Mouse (Mus musculus) stomach, postnatal 0 days (tissue): ENCODE measurements around the gene Ugt1a5.
"Not testable (repeated sequence)": the region's sequence is repeated elsewhere in the genome, so short reads cannot be mapped to it uniquely, and the experiment has no call there.

Experiments
- CTCF ChIP-seq: IDR thresholded peaks from 2 replicates; pipeline ENCODE4 v1.5.1; 2016; ENCODE audit warnings: antibody characterized with exemption, low read depth, mild to moderate bottlenecking, moderate library complexity
- EP300 ChIP-seq: optimal IDR thresholded peaks from 2 replicates; pipeline ENCODE3; 2016; ENCODE audit warnings: antibody characterized with exemption

DNA sequence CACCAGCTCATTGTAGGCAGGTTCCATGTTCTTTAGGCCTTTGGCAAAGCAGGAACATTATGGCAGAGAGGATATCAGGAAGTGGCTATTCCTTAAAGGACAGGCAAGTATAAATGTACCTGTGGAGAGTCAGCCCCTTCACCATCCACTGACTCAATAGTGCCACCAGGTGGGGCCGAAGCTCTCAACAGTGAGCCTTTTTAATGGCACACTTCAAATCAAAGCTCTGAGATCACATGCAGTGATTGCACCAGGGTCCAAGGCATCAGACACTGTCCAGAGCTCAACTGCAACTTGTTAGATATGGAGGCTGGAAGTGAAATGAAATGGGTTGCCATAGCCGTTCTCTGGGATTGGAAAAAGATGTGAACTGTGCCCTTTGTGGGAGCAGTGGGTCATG is 20.5 kb upstream of the Ugt1a5 start:
- peak; percentile 64 for TF ChIP-seq CTCF
- TF ChIP-seq EP300 = not testable (repeated sequence)
